Mouse (Mus musculus): Measurements from ENCODE around the gene Rorb. TPM values are rescaled to one million over a fixed set of nuclear protein-coding genes. Genes with fewer than 3 reads are reported as not detected.

Rorb gene
- polyA plus RNA-seq, 1 experiment = 0.06 TPM

- 63% methylated on average over 4 of the region's 4 CpGs for WGBS
- TF ChIP-seq CTCF (IDR thresholded peaks at IDR 0.05; ENCODE audit: insufficient read depth, low read length) (no peak), POLR2A (IDR thresholded peaks at IDR 0.05; ENCODE audit: borderline replicate concordance, extremely low read depth, low read depth, low read length) (no peak)
- no peak for DNase-seq
- Histone ChIP-seq H3K4me3 (replicated peaks; ENCODE audit: extremely low read depth, low read depth, low read length) (no peak overlapping the region), H3K4me1 (ENCODE audit: control insufficient read depth, insufficient read depth, low read length) (no peaks in the 10 kb centered on the region)
Measured at GRCm38 (mm10) chr19:18967307-18967706, 143.7 kb downstream of the Rorb start.

- Histone ChIP-seq H3K4me3 (replicated peaks; ENCODE audit: extremely low read depth, low read depth, low read length) (no peak overlapping the region), H3K4me1 (ENCODE audit: control insufficient read depth, insufficient read depth, low read length) (no peaks in the 10 kb centered on the region)
- no peak for TF ChIP-seq CTCF (IDR thresholded peaks at IDR 0.05; ENCODE audit: insufficient read depth, low read length)
- no peak for TF ChIP-seq POLR2A (IDR thresholded peaks at IDR 0.05; ENCODE audit: borderline replicate concordance, extremely low read depth, low read depth, low read length)
- WGBS = 48% methylated on average over 3 of the region's 3 CpGs
- no peak for DNase-seq
Measured at GRCm38 (mm10) chr19:18959862-18960261, 151.1 kb downstream of the Rorb start.

- Histone ChIP-seq H3K4me3 (replicated peaks; ENCODE audit: extremely low read depth, low read depth, low read length) (no peak overlapping the region), H3K4me1 (ENCODE audit: control insufficient read depth, insufficient read depth, low read length) (no peaks in the 10 kb centered on the region)
- no peak for DNase-seq
- no peak for TF ChIP-seq CTCF (IDR thresholded peaks at IDR 0.05; ENCODE audit: insufficient read depth, low read length)
- TF ChIP-seq POLR2A (IDR thresholded peaks at IDR 0.05; ENCODE audit: borderline replicate concordance, extremely low read depth, low read depth, low read length) = no peak
- 73% methylated on average over 3 of the region's 3 CpGs for WGBS
Measured at GRCm38 (mm10) chr19:18952806-18953205, 158.2 kb downstream of the Rorb start.

- Histone ChIP-seq H3K4me3 (replicated peaks; ENCODE audit: extremely low read depth, low read depth, low read length) (no peak overlapping the region), H3K4me1 (ENCODE audit: control insufficient read depth, insufficient read depth, low read length) (no peaks in the 10 kb centered on the region)
- TF ChIP-seq CTCF (IDR thresholded peaks at IDR 0.05; ENCODE audit: insufficient read depth, low read length) (no peak), POLR2A (IDR thresholded peaks at IDR 0.05; ENCODE audit: borderline replicate concordance, extremely low read depth, low read depth, low read length) (no peak)
- WGBS = 52% methylated on average over 3 of the region's 3 CpGs
- DNase-seq = no peak
Measured at GRCm38 (mm10) chr19:18947193-18947592, 163.8 kb downstream of the Rorb start.

- Histone ChIP-seq H3K4me1 (ENCODE audit: control insufficient read depth, insufficient read depth, low read length) (no peaks in the 10 kb centered on the region), H3K4me3 (replicated peaks; ENCODE audit: extremely low read depth, low read depth, low read length) (no peak overlapping the region)
- WGBS = 84% methylated on average over 3 of the region's 3 CpGs
- no peak for TF ChIP-seq POLR2A (IDR thresholded peaks at IDR 0.05; ENCODE audit: borderline replicate concordance, extremely low read depth, low read depth, low read length)
- TF ChIP-seq CTCF (IDR thresholded peaks at IDR 0.05; ENCODE audit: insufficient read depth, low read length) = no peak
- no peak for DNase-seq
Measured at GRCm38 (mm10) chr19:18945265-18945664, 165.7 kb downstream of the Rorb start.

- TF ChIP-seq CTCF (IDR thresholded peaks at IDR 0.05; ENCODE audit: insufficient read depth, low read length) = no peak
- TF ChIP-seq POLR2A (IDR thresholded peaks at IDR 0.05; ENCODE audit: borderline replicate concordance, extremely low read depth, low read depth, low read length) = no peak
- no peak overlapping the region for H3K4me3 ChIP-seq (replicated peaks; ENCODE audit: extremely low read depth, low read depth, low read length)
- DNase-seq = no peak
- WGBS = 77% methylated on average over 6 of the region's 6 CpGs
- H3K4me1 ChIP-seq (ENCODE audit: control insufficient read depth, insufficient read depth, low read length) = no peaks in the 10 kb centered on the region
Measured at GRCm38 (mm10) chr19:18941391-18941790, 169.6 kb downstream of the Rorb start.

- DNase-seq = no peak
- Histone ChIP-seq H3K4me1 (ENCODE audit: control insufficient read depth, insufficient read depth, low read length) (no peaks in the 10 kb centered on the region), H3K4me3 (replicated peaks; ENCODE audit: extremely low read depth, low read depth, low read length) (no peak overlapping the region)
- TF ChIP-seq POLR2A (IDR thresholded peaks at IDR 0.05; ENCODE audit: borderline replicate concordance, extremely low read depth, low read depth, low read length) (no peak), CTCF (IDR thresholded peaks at IDR 0.05; ENCODE audit: insufficient read depth, low read length) (no peak)
Measured at GRCm38 (mm10) chr19:18911755-18912340, 199.1 kb downstream of the Rorb start.

- WGBS = 79% methylated on average over 3 of the region's 3 CpGs
- Histone ChIP-seq H3K4me1 (ENCODE audit: control insufficient read depth, insufficient read depth, low read length) (no peaks in the 10 kb centered on the region), H3K4me3 (replicated peaks; ENCODE audit: extremely low read depth, low read depth, low read length) (no peak overlapping the region)
- TF ChIP-seq CTCF (IDR thresholded peaks at IDR 0.05; ENCODE audit: insufficient read depth, low read length) (no peak), POLR2A (IDR thresholded peaks at IDR 0.05; ENCODE audit: borderline replicate concordance, extremely low read depth, low read depth, low read length) (no peak)
- DNase-seq = no peak
Measured at GRCm38 (mm10) chr19:18909641-18910040, 201.4 kb downstream of the Rorb start.

- H3K4me1 ChIP-seq (ENCODE audit: control insufficient read depth, insufficient read depth, low read length) = no peaks in the 10 kb centered on the region
- H3K4me3 ChIP-seq (replicated peaks; ENCODE audit: extremely low read depth, low read depth, low read length) = no peak overlapping the region
- TF ChIP-seq POLR2A (IDR thresholded peaks at IDR 0.05; ENCODE audit: borderline replicate concordance, extremely low read depth, low read depth, low read length) (no peak), CTCF (IDR thresholded peaks at IDR 0.05; ENCODE audit: insufficient read depth, low read length) (no peak)
- no peak for DNase-seq
- WGBS = 41% methylated on average over 3 of the region's 3 CpGs
Measured at GRCm38 (mm10) chr19:18905511-18905910, 205.5 kb downstream of the Rorb start.

GRCm38 (mm10) chr19:18902694-18903067 lies 208.3 kb downstream of the Rorb start:
- Histone ChIP-seq H3K4me1 (ENCODE audit: control insufficient read depth, insufficient read depth, low read length) (no peaks in the 10 kb centered on the region), H3K4me3 (replicated peaks; ENCODE audit: extremely low read depth, low read depth, low read length) (no peak overlapping the region)
- 86% methylated on average over 6 of the region's 6 CpGs for WGBS
- TF ChIP-seq CTCF (IDR thresholded peaks at IDR 0.05; ENCODE audit: insufficient read depth, low read length) (no peak), POLR2A (IDR thresholded peaks at IDR 0.05; ENCODE audit: borderline replicate concordance, extremely low read depth, low read depth, low read length) (no peak)
- no peak for DNase-seq
